Mouse (Mus musculus) left cerebral cortex, adult 8-10 months (tissue): Measurements from ENCODE around the gene Chn2. TPM values are rescaled to one million over a fixed set of nuclear protein-coding genes. Genes with fewer than 3 reads are reported as not detected.
A peak's percentile ranks its signal among the peaks of the same experiment; 100 is the strongest.

ENCODE experiments used
- DNase-seq, 2 experiments: peaks; one replicate each; pipeline ENCODE4 v3.0.0; 2022; ENCODE audit warnings: low spot score in 2 of 2
- total RNA-seq, 4 experiments: library from RNA; stranded (reverse); gene quantifications; 2 replicates each; pipeline ENCODE4 v1.2.4; 2022

The Chn2 gene
- total RNA-seq, 4 experiments from 2014 or later = 46.0 to 51.8 (median 47.8) TPM

- DNase-seq = no peak
Observed at GRCm38 (mm10) chr6:54042142-54042541, 2.8 kb downstream of the Chn2 start.

DNA sequence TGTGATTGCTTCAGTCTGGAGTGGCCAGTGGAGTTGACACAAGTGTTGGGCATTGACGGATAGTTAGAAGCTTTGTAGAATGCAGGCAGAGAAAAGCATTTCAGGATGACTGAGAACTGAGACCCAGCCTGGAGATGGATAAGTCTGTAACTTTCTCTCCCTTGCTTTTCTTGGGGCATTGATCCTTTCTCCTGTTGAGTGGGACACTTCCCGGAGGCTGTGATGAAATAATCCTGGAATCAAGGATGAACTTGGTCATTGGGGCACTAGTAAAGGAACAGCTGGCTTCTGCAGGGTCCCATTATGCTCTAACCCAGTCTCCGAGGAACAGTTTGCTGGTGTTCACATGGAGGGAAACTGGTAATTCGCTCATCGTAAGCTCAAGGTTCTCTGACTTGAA is 4.2 kb downstream of the Chn2 start:
- DNase-seq = no peak

GRCm38 (mm10) chr6:54045748-54046721 is 6.7 kb downstream of the Chn2 start:
- DNase-seq = no peak

- DNase-seq = no peak
Observed at GRCm38 (mm10) chr6:54046884-54047747, 7.8 kb downstream of the Chn2 start.

DNA sequence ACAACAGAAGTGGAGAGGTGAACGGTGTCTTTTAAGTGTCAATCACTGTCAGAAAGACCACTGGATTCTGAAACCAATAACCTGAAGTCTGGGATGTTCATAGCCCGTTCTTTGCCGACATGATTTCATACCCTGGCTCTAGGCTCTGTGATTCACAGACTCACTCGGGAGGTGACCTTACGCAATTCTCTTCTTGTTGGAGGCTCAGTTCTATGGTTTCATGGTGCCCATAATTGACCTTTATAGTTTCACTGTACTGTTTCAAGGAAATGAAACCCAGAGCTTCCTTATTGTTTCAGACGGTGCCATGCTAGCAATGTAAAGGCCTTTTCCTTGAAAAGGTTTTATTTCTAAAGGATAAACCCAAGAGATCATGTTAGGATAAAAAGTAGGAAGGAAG is 9.4 kb downstream of the Chn2 start:
- no peak for DNase-seq

- no peak for DNase-seq
Observed at GRCm38 (mm10) chr6:54051173-54051572, 11.8 kb downstream of the Chn2 start.

GRCm38 (mm10) chr6:54052124-54052523 is 12.8 kb downstream of the Chn2 start:
- DNase-seq = no peak

DNA sequence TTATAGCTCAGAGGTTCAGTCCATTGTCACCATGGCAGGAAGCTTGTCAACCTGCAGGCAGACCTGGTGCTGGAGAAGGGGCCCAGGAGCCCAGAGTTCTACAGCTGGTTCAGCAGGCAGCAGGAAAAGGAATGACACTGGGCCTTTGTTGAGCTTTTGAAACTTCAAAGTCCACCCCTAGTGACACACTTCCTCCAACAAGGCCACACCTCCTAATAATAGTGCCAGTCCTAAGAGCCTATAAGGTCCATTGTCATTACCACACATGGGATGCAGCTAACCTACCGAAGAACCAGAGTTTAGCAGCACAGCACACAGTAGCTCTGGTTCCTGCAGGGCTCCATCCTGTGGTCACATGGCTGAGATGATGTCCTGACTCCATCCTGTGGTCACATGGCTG is 13.3 kb downstream of the Chn2 start:
- no peak for DNase-seq

DNA sequence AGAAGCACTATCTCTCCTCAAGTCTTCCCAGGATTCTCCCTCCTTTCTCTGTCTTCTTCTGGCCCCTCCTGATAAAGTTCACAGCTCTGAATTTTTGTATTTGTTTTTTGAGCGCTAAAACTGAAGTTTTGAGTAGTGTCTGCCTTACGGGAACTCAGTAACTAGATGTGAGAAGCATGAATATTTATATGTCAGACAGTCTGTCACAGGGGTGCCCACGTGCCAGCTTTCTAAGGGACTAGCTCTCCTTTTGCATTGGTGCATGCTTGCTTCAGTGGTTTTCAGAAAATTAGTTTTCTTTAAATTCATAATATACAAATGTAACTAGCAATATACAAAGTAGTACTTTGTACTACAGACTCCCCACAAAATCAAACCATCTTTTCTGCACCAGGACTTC is 14.0 kb downstream of the Chn2 start:
- no peak for DNase-seq

DNA sequence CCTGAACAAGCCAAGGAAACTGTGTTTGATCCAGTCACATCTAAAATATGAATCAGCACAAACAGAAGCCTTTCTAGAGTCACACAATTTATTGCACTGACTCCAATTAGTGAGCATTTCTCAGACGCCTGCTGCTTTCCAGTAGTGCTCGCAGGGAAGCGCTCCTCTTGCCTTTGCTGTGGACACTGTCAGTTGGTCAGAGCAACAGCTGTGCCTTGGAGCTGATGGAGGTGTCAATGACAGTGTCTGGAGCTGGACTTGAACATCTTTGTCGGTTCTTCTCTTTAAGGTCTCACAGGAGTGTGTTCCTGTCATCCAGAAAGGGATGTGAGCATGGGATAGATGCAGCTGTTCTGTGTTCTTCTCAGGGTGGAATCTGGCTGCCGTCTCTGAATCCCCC is 16.0 kb downstream of the Chn2 start:
- no peak for DNase-seq

GRCm38 (mm10) chr6:54056548-54057532 is 17.5 kb downstream of the Chn2 start:
- no peak for DNase-seq

GRCm38 (mm10) chr6:54057661-54058060 is 18.3 kb downstream of the Chn2 start:
- no peak for DNase-seq

- no peak for DNase-seq
Observed at GRCm38 (mm10) chr6:54058837-54059236, 19.5 kb downstream of the Chn2 start.

- DNase-seq = no peak
Observed at GRCm38 (mm10) chr6:54060258-54060657, 20.9 kb downstream of the Chn2 start.

DNA sequence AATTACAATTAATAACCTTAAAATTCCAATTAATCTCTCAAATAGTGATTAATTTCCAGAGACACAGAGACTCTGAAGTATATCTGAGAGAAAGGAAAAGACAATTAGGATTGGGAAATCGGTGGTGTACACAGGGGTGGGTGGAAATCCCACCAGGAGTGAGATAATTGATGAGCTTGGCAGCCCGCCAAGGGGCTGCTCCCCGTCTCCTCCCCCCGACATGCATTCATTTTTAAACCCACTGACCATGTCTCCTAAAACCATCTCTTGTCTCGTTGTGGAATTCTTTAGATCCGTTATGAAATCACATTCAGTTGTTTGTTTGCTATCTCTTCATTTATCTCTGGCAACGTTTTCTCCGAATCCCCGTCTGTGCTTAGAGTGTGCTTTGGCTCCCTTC is 22.0 kb downstream of the Chn2 start:
- no peak for DNase-seq

GRCm38 (mm10) chr6:54063878-54064277 is 24.5 kb downstream of the Chn2 start:
- no peak for DNase-seq

- DNase-seq = no peak
Observed at GRCm38 (mm10) chr6:54067380-54067779, 28.0 kb downstream of the Chn2 start.

DNA sequence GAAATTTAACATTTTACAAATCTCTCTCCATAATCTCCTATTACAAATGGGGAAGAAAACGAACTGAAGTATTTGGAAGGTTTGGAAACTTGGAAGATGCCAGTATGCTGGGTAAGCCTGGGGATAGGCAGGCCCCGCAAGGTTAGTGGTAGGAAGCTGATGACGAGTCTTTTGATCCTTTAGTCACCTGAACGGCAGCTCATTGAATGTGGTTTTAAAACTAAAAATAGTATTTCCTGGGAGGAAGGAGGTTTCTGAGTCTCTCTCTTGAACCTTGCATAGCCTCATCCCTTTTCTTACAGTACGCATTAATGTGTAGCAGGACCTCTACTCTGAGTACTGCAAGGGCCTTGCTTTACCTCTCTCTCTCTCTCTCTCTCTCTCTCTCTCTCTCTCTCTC is 29.5 kb downstream of the Chn2 start:
- no peak for DNase-seq

- DNase-seq = peak in 1 of 2 experiments; percentile 46
Observed at GRCm38 (mm10) chr6:54070736-54071135, 31.4 kb downstream of the Chn2 start.

GRCm38 (mm10) chr6:54071478-54071877 is 32.1 kb downstream of the Chn2 start:
- DNase-seq = no peak

DNA sequence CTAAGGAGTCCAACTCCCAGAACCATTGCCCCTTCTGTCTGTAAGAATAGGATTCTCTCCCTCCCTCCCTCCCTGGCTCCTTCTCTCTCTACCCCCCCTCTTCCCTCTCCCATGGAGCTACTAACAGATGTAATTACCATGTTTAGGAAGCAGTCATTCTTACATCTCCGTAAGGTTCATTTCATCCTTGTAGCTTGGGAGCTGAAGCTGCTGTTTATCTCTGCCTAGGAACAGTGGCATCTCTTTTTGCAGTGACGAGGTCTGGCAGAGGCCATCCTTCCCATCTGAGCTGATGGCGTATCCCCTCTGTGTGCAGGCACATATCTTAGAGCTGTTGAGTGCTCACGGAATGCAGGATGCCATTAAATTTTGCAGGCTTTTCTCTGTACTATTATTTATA is 35.1 kb downstream of the Chn2 start:
- DNase-seq = no peak
